Mouse (Mus musculus): Measurements from ENCODE around the gene Atg4c. TPM values are rescaled to one million over a fixed set of nuclear protein-coding genes. Genes with fewer than 3 reads are reported as not detected.

The Atg4c gene
- 10 to 100 TPM; 23.5 to 25.0 TPM for total RNA-seq (2021)

DNA sequence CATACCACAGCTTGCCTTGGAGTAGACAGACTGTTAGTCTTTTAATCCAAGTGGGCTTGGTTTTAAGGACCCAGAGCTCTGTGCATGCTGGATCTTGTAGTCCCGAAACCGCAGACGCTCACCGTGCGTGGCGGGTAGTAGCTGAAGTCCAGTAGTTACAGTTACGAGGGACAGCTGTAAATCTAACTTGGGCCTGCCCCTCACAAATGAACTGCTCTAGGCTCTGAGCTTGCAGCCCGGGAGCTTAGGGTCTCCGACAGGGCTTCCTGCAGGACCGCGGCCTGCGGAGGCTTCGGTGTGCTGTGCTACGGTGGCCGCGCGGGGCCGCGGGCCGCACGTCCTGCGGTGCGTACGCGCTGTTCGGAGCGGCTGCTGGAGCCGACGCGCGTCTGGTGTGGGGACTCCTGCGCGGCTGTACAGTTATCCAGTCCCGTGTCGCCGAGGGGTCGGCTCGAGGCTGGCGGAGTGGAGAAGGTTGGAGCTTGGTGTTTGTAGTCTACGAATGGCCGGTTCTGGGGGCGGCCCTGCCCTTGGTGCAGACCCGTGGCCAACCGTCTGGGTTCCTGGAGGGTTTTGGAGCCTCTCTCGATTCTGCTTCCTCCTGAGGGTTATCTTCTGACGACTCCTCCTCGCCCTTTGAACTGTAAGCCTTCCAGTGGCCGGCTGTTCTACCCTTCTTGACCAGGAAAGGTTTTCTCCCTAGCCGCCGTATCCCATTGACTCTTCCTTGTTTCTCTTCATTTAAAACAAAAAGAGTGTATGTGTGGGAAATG lies at the start of gene Atg4c:
Gene Atg4c, plus strand, starts transcription at position 125 of the 773 bp plus-strand sequence.
- intact Hi-C loops (cut with DNase I), result no loop called here
- peak; percentile 82 for DNase-seq

GRCm38 (mm10) chr4:99151434-99151833 lies 42.3 kb upstream of the Atg4c start:
- DNase-seq, result no peak
- intact Hi-C loops (cut with DNase I), result no loop called here

DNA sequence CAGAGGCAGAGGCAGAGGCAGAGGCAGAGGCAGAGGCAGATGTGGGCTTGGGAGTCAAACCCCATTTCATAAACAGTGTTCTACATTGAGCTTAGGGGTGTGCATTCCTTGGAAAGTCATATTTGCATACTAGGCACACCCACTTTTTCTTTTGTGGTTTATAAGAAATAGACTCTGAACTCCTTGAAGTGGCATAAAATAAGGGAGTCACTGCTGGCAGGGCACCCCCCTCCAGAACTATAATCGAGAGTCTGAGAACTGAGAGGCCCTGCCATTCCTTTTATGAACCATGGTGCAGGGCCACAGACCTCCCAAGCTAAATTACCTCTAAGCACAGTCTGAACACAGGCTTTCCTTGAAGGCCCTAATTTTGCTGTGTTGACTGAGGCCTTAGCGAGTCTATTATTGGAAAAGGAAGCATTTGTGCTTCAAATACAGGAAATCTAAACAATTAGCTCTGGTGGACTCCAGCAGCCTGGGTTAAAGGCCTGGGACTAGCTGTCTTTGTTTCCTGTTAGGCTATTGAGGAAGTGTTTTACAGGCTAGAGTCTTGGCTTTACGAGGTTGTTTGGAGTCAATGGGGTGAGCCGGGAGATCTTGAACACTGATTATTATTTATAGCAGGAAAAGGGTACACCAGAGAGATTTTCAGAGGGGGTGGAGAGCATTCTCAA lies 41.7 kb upstream of the Atg4c start:
- DNase-seq, result no peak
- intact Hi-C loops (cut with DNase I), result no loop called here

DNA sequence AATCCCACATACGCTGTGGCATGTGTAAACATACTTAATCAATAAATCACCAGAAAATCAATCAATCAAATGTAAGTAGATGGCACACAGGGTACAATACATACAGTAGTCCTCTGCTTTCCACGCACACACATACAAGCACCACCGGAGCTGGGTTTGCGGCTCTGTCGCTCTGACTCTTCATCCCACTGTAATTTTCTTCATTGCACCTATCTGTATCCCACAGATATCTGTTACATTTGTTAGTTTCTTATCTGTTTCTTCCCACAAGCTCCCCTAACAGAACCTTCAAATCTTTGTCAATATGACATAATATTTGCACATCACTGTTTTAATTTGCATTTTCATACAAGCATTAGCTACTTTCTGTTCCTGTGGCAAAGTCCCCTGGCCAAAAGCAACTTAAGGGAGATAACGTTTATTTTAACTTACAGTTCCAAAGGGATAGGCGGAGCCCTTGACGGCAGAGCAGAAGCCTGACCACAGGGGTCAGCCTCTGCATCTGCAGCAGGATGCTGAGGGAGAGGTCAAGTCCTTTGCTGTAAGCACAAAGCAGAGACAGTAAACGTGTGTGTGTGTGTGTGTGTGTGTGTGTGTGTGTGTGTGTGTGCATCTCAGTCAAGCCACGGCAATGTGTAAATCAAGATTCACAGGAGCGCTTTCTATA lies 37.0 kb upstream of the Atg4c start:
- intact Hi-C loops (cut with DNase I), result no loop called here
- DNase-seq, result no peak

DNA sequence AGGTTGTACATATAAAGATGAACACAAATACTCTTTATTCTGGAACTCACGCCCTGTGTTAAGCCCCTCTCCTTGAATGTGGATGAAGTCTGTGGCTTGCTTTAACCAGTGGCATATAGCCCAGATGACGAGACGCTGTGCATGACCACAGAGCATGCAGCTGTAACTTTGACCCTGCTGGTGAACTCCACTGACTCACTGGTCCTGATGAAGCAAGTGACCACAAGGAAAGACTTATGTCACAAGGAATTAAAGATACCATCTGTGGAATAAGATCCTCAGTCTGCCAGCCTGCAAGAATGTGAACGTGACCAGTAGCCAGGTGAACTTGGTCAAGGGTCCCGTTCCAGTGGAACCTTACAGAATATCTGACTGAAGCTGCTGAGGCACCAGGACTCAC lies 35.2 kb upstream of the Atg4c start:
- DNase-seq, result no peak
- intact Hi-C loops (cut with DNase I), result no loop called here

GRCm38 (mm10) chr4:99160414-99160813 lies 33.3 kb upstream of the Atg4c start:
- no peak for DNase-seq
- intact Hi-C loops (cut with DNase I), result no loop called here

- no peak for DNase-seq
- intact Hi-C loops (cut with DNase I), result no loop called here
Observed at GRCm38 (mm10) chr4:99160899-99161298, 32.8 kb upstream of the Atg4c start.

- intact Hi-C loops (cut with DNase I), result no loop called here
- no peak for DNase-seq
Observed at GRCm38 (mm10) chr4:99161457-99161971, 32.2 kb upstream of the Atg4c start.

DNA sequence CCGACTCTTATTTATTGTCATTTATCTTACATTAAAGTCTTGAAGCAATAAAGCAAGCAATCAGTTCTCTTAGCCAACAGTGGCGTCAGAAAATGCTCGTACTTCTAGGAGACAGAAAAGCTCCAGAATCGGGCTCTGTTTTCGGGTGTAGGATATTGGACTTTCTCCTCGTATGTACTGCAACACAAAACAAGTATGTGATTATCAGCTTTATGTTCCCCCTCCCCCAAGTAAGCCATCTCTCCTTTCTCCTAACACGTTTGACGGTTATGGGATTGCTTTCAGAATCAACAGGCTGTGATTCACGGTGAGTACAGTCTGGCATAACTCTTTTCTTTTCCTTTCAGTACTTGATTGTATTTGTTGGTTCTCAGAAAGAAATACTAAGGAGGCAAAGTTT lies 30.7 kb upstream of the Atg4c start:
- no peak for DNase-seq
- intact Hi-C loops (cut with DNase I), result no loop called here

GRCm38 (mm10) chr4:99163547-99163946 lies 30.2 kb upstream of the Atg4c start:
- intact Hi-C loops (cut with DNase I), result no loop called here
- no peak for DNase-seq

- intact Hi-C loops (cut with DNase I), result no loop called here
- DNase-seq, result no peak
Observed at GRCm38 (mm10) chr4:99168869-99169268, 24.9 kb upstream of the Atg4c start.

DNA sequence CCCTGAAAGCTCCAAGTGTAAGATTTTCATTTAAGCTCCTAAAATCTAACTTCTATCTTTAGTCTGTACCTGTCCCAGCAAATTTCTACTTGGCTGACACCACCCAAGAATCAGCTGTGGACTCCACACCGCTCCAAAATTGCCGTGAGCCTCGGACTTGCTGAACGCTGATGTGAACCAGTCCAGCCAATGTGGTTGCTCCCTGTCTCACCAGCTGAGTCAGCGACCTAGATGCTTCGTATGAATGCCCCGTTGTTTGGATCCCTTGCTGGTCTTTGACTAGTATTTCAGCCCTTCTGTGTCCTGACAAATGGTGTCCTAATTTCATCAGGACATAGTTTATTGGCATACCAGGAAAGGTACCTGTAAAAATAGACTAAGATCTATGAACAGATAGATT lies 19.5 kb upstream of the Atg4c start:
- intact Hi-C loops (cut with DNase I), result loop anchor here (10.0 kb wide), 1 partner anchor 59 kb away; no protein-coding TSS in a partner anchor

GRCm38 (mm10) chr4:99176841-99177240 lies 16.9 kb upstream of the Atg4c start:
- intact Hi-C loops (cut with DNase I), result loop anchor here (10.0 kb wide), 1 partner anchor 62 kb away; no protein-coding TSS in a partner anchor
- no peak for DNase-seq

More for the DNA sequence above, 19.5 kb upstream of the Atg4c start:
- DNase-seq, result no peak

DNA sequence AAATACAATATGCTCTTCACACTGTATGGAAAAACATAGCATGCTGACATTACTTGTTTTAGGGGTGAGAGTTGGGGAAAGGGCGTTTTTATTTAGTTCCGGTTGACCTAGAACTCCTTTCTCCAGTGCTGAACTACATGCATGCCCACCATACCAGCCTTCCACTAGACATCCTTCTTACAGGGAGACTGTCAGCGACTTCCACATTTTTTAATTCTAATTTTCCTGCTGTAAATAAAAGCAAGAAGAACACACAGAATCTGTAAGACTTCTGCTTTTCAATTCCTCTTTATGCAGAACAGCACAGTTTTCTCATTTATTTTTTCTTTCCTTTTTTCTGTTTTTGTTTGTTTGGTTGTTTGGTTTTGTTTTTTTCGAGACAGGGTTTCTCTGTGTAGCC lies 16.5 kb upstream of the Atg4c start:
- DNase-seq, result no peak
- intact Hi-C loops (cut with DNase I), result loop anchor here (10.0 kb wide), 1 partner anchor 62 kb away; no protein-coding TSS in a partner anchor

GRCm38 (mm10) chr4:99178851-99179250 lies 14.9 kb upstream of the Atg4c start:
- DNase-seq, result no peak
- intact Hi-C loops (cut with DNase I), result loop anchor here (10.0 kb wide), 1 partner anchor 64 kb away; no protein-coding TSS in a partner anchor

GRCm38 (mm10) chr4:99179446-99180120 lies 14.2 kb upstream of the Atg4c start:
- DNase-seq, result no peak
- intact Hi-C loops (cut with DNase I), result loop anchor here (10.0 kb wide), 4 partner anchors 65 to 455 kb away; partner anchors contain the start of gene L1td1

GRCm38 (mm10) chr4:99180921-99181320 lies 12.8 kb upstream of the Atg4c start:
- intact Hi-C loops (cut with DNase I), result loop anchor here (10.0 kb wide), 3 partner anchors 186 to 456 kb away; partner anchors contain the start of gene L1td1

DNA sequence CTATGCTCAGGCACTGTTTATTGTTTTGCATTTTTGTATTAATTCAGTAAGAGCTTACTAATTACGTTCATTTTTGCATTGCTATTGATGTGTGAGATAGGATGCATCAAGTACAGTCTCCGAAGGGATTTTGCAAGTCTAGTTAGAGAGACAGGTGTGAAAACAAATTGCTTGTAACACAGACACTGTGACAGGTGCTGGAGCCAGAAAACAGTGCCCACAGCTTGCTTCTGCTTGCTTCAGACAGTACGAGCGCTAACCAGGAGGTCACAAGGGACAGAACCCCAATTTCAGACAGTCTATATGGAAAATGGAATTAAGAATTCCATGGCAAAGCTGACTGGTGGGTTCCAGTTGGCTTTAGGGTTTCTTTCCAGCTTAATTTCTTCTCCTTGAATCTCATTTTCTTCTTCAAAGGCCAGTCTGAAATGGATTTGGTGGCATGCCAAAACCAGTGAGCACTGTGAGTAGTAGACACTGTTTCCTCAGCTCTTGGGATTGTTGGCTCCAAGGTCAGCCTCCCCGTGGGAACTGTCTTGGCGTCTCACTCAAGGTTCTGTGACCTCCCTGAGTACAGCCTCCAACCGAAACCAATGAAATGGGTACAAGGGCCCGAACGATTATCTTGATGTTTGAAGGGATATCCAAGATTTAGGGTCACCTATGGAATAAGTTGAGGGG lies 11.9 kb upstream of the Atg4c start:
- DNase-seq, result peak; percentile 60
- intact Hi-C loops (cut with DNase I), result loop anchor here (10.0 kb wide), 3 partner anchors 187 to 457 kb away; partner anchors contain the start of gene L1td1

More at GRCm38 (mm10) chr4:99180921-99181320, 12.8 kb upstream of the Atg4c start:
- no peak for DNase-seq

GRCm38 (mm10) chr4:99182660-99183431 lies 10.9 kb upstream of the Atg4c start:
- intact Hi-C loops (cut with DNase I), result loop anchor here (10.0 kb wide), 3 partner anchors 188 to 458 kb away; partner anchors contain the start of gene L1td1
- DNase-seq, result no peak
